Mouse (Mus musculus) hindbrain, embryonic 12.5 days (tissue): ENCODE measurements around the gene Rpl22l1. TPM values are rescaled to one million over a fixed set of nuclear protein-coding genes. Genes with fewer than 3 reads are reported as not detected.
"Not testable (repeated sequence)": the region's sequence is repeated elsewhere in the genome, so short reads cannot be mapped to it uniquely, and the experiment has no call there.

Experiments used
- ATAC-seq: fragments of 200-750 bp; cut with Nextera tagmentation; 2 replicates; pipeline ENCODE4 v1.8.0; 2017; ENCODE audit warnings: moderate TSS enrichment; ENCODE audit not compliant: low FRiP score
- H3K27ac ChIP-seq: fragments of 300-500 bp; sonication (generic); 2 replicates; pipeline ENCODE4 v1.5.1; 2016; ENCODE audit warnings: mild to moderate bottlenecking
- H3K27me3 ChIP-seq: fragments of 300-500 bp; sonication (generic); 2 replicates; pipeline ENCODE4 v1.6.1; 2016; ENCODE audit warnings: mild to moderate bottlenecking
- H3K36me3 ChIP-seq: fragments of 300-500 bp; sonication (generic); 2 replicates; pipeline ENCODE4 v1.6.1; 2016; ENCODE audit warnings: mild to moderate bottlenecking
- H3K4me1 ChIP-seq: fragments of 300-500 bp; sonication (generic); 2 replicates; pipeline ENCODE4 v1.6.1; 2016
- H3K4me2 ChIP-seq: fragments of 300-500 bp; sonication (generic); replicated peaks from 2 replicates; pipeline ENCODE4 v1.6.1; 2016; ENCODE audit warnings: mild to moderate bottlenecking
- H3K4me3 ChIP-seq: fragments of 300-500 bp; sonication (generic); 2 replicates; pipeline ENCODE4 v1.5.1; 2016; ENCODE audit warnings: mild to moderate bottlenecking
- H3K9ac ChIP-seq: fragments of 300-500 bp; sonication (generic); 2 replicates; pipeline ENCODE4 v1.6.1; 2016; ENCODE audit warnings: mild to moderate bottlenecking, moderate library complexity
- H3K9me3 ChIP-seq: fragments of 300-500 bp; sonication (generic); replicated peaks from 2 replicates; pipeline ENCODE4 v1.6.1; 2016; ENCODE audit warnings: mild to moderate bottlenecking
- WGBS: fragments of 180-500 bp; shearing (Covaris S2); methylation state at CpG from one replicate; pipeline ENCODE4 v1.1.7; 2016; 5-methylcytosine and 5-hydroxymethylcytosine counted together
- polyA plus RNA-seq: library from polyadenylated mRNA; unstranded; fragments of >200 nt; fragmentation: Nextera tagmentation; extraction: Ambion mirVana; gene quantifications from 2 replicates; pipeline ENCODE4 v1.2.1, GENCODE M21; 2016

Gene Rpl22l1
- polyA plus RNA-seq, 1 experiment from 2014 or later, result 365 TPM

- Histone ChIP-seq H3K27ac (no peak overlapping the region), H3K4me3 (no peak overlapping the region), H3K9me3 (no peaks in the 10 kb centered on the region), H3K27me3 (no peaks in the 10 kb centered on the region), H3K9ac (no peak overlapping the region), H3K36me3 (no peaks in the 10 kb centered on the region), H3K4me2 (no peak overlapping the region), H3K4me1 (peaks cover 9% of the 10 kb centered on the region)
- 46% methylated on average over 8 of the region's 8 CpGs for WGBS
- ATAC-seq, result no peak
Observed at GRCm38 (mm10) chr3:28843231-28843630, 38.0 kb downstream of the Rpl22l1 start.

GRCm38 (mm10) chr3:28847115-28847514, 41.9 kb downstream of the Rpl22l1 start:
- no peak overlapping the region for H3K9ac ChIP-seq
- no peaks in the 10 kb centered on the region for H3K9me3 ChIP-seq

GRCm38 (mm10) chr3:28852174-28852573, 46.9 kb downstream of the Rpl22l1 start:
- not testable (repeated sequence) for H3K4me3 ChIP-seq, H3K36me3 ChIP-seq, H3K9ac ChIP-seq, H3K4me2 ChIP-seq, H3K27ac ChIP-seq, H3K27me3 ChIP-seq, H3K9me3 ChIP-seq, ATAC-seq, H3K4me1 ChIP-seq
- WGBS, result 88% methylated on average over 3 of the region's 3 CpGs

More at GRCm38 (mm10) chr3:28847115-28847514, 41.9 kb downstream of the Rpl22l1 start:
- ATAC-seq, result no peak
- Histone ChIP-seq H3K27me3 (no peaks in the 10 kb centered on the region), H3K4me1 (peaks cover 5% of the 10 kb centered on the region), H3K27ac (no peak overlapping the region), H3K36me3 (no peaks in the 10 kb centered on the region), H3K4me2 (no peak overlapping the region), H3K4me3 (no peak overlapping the region)

Other genes starting within 250 kb of the Rpl22l1 start
- 0.31 TPM in 1 of 2 replicates, not detected in the other for gene Slc2a2, start 107.5 kb upstream of the Rpl22l1 start, polyA plus RNA-seq
- gene Eif5a2, start 24.2 kb upstream of the Rpl22l1 start, polyA plus RNA-seq, result 16.0 and 18.6 TPM in 2 replicates
- not detected in 2 replicates for gene Gm1527, start 87.2 kb downstream of the Rpl22l1 start, polyA plus RNA-seq